Mouse (Mus musculus): ENCODE measurements around the gene AC131692.1.
A peak's percentile ranks its signal among the peaks of the same experiment; 100 is the strongest.

AC131692.1 gene

GRCm38 (mm10) chr19:6067724-6068415 is 26.3 kb upstream of the AC131692.1 start, which contains the start of gene Tm7sf2:
Tm7sf2 (minus strand) TSS chr19:6068373.
- peak; percentile 86 for DNase-seq (ENCODE audit: low spot score)

- DNase-seq (ENCODE audit: low spot score), result no peak
These were observed 25.3 kb upstream of the AC131692.1 start for GRCm38 (mm10) chr19:6068951-6069350.

- no peak for DNase-seq (ENCODE audit: low spot score)
These were observed 24.4 kb upstream of the AC131692.1 start for GRCm38 (mm10) chr19:6069851-6070250.

GRCm38 (mm10) chr19:6070571-6071250 is 23.5 kb upstream of the AC131692.1 start:
- DNase-seq (ENCODE audit: low spot score), result no peak

DNA sequence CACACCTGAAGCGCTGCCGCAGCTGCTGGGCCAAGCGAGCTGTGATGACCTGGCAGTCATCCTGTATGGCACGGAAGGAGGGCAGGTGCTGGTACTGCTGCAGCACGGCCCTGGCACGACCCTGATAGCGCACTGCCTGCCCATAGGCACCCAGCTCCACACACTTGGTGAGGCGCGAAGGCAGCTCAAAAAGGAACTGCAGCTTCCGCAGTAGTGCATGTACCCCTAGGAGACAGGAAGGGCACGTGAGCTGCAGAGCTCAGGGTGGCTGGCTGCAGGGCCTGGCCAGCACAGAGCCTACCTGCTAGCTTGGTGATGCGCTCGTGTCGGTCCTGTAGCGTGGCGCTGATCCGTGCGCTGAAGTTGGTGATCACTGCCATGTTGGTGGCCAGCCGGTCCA is 23.0 kb upstream of the AC131692.1 start:
- DNase-seq (ENCODE audit: low spot score), result no peak

GRCm38 (mm10) chr19:6073889-6074288 is 20.3 kb upstream of the AC131692.1 start:
- DNase-seq (ENCODE audit: low spot score), result no peak

GRCm38 (mm10) chr19:6076564-6077393 is 17.4 kb upstream of the AC131692.1 start, which contains the start of gene Vps51:
Vps51 (minus strand) TSS chr19:6077231.
- DNase-seq (ENCODE audit: low spot score), result peak; percentile 90

DNA sequence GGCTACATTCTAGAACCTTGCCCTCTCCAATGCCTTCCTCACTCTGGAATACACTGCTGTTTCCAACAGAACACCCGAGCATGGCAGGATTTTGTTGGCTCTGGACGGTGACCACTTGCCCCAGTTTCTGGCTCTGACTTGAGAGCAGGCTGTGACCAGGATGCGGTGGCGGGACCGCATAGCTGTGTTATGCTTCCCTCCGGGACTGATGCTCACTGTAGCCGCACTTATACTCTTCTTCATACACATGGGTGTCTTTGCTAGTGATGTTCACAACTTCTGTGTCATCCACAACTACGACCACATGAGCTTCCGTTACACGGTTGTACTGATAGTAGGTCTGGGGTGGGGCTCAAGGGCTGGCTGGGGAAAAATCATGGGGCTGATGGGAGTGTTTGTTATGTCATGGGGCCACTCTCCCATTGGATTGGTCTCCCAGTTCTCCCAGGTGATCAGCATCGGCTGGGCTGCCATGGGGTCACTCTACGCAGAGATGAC is 14.2 kb upstream of the AC131692.1 start, which contains the start of gene Tmem262:
Gene Tmem262 (plus strand): TSS at position 51 of the 498 bp plus-strand sequence.
- DNase-seq (ENCODE audit: low spot score), result no peak

DNA sequence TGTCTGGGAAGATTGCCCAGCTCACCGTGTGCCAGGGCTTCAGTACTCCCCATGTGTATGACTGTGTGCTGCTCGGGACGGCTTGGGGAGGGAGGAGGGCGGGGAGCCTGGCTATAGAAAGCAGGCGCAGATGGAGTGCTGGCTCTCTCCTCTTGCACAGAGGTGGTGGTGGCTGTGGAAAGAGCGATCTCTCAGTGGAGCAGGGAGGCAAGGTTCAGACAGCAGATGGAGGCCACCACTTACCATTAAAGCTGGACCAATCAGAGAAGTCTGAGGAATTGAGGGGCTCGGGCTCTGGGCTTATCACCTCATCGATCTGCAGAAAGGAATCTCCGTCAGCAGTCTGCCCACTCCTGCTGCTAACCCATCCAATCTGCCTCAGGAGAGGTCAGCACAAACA is 12.1 kb upstream of the AC131692.1 start, which contains the start of gene Gm28374:
Gene Gm28374 (minus strand): TSS at position 101 of the 400 bp plus-strand sequence.
- no peak for DNase-seq (ENCODE audit: low spot score)

DNA sequence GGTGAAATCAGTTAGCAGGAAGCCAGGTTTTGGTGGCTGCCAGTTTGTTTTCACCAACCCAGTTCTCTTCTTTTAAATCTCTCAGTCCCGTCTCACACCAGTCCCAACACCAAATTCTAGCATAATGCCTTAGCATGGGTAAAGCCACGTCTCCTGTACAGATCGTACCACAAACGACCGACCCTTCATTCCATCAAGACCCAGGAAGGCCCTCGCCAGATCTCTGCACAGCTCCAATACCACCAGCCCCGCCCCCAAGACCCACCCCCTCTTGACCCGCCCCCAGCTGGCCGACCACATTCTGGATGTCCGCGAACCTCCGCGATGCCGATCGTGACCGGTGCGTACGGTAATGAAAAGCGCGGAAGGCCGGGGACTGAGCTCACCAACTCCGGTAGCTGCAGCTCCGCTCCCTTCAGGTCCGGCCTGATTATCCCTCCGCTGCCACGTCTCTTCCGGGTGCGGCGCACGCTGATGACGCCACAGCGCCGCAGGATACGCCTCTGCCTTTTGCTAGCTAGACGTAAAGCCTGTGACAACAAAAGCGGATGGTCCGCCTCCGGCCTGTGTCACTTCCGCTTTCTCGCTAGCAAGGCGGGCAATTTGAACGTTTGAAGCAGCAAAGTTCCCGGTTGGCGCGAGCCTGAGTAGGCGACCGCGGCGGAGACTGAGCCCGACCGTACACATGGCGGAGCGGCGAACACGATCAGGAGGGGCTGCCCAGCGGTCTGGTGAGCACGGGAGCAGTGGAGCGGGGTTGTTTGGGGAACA is 9.6 kb upstream of the AC131692.1 start, which contains the start of the genes Zfpl1 and Cdca5:
Gene Zfpl1 (minus strand): TSS at position 479 of the 771 bp plus-strand sequence.
Gene Cdca5 (plus strand): TSS at position 506 of the 771 bp plus-strand sequence.
- peak; percentile 97 for DNase-seq (ENCODE audit: low spot score)

DNA sequence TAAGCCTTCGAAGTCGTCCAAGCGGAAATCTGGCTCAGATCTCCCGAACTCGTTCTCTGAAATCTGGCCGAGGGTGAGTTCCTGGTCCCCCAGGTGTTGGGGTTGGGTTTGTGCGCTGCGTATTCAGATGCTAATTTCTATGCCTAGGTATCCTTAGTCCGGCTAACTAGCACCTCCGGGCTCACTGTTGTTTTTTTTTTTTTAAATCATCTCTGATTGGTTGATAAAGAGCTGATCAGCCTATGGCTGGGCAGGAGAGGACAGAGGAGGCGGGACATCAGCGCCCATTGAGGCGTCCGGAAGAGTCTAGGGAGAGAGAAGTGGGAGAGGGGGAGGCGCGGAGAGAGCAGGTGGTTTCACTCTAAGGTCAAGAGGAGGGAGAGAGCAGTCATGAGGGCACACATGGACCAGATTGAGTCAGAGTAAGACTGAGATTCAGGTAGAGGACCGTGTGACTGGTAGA is 8.8 kb upstream of the AC131692.1 start:
- peak; percentile 75 for DNase-seq (ENCODE audit: low spot score)

DNA sequence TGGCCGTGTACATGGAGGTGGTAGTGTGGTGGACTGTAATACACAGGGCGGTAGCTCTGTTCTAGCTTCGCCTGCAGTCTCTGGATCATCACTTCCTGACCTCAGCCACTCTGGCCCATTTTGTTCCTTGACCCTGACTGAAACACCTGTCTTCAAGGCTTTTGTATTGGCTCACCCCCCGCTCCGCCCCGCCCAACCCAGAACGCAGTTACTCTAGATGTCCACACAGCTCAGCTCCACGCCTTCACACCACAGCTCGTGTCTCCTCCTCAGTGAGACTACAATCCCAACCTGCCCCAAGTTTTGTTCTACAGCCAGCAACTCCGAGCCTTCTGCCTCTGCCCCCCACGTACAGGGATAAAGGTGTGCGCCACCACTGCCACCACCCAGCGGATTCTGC is 5.4 kb upstream of the AC131692.1 start:
- DNase-seq (ENCODE audit: low spot score), result no peak

DNA sequence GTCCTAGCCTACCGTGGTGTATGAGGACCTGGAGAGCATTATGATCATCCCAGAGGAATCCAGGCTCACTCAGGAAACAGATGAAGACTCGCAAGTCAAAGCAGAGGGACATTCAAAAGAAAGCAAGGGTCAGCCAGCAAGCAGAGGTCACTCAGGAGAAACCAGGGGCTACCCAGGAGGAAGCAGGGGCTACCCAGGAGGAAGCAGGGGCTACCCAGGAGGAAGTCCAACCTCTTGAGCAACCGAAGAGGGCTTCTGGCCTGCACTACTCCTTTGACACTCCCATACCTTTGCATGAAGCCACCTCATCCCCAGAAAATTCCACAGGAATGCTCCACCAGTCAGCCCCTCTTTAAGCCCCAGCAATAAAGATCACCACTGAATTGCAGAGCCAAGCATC is 3.6 kb downstream of the AC131692.1 start:
- DNase-seq (ENCODE audit: low spot score), result no peak

DNA sequence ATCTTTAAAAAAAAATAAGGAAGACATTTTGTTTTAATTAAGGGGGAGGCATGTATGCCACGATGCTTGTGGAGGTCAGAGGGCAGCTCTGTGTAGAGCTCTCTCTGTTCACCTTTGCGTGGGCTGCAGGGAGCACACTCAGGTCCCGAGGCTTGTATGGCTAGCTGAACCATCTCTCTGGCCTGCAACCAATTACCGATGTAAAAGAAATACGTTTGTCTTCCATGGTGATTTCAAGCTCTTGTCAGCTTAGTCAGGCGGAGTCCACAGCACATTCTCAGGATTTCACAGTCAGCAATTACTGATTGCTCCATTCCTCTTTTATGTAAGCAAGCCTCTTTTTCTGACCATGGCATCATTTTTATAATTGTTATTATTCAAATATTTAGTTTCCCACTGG is 7.0 kb downstream of the AC131692.1 start:
- DNase-seq (ENCODE audit: low spot score), result no peak

DNA sequence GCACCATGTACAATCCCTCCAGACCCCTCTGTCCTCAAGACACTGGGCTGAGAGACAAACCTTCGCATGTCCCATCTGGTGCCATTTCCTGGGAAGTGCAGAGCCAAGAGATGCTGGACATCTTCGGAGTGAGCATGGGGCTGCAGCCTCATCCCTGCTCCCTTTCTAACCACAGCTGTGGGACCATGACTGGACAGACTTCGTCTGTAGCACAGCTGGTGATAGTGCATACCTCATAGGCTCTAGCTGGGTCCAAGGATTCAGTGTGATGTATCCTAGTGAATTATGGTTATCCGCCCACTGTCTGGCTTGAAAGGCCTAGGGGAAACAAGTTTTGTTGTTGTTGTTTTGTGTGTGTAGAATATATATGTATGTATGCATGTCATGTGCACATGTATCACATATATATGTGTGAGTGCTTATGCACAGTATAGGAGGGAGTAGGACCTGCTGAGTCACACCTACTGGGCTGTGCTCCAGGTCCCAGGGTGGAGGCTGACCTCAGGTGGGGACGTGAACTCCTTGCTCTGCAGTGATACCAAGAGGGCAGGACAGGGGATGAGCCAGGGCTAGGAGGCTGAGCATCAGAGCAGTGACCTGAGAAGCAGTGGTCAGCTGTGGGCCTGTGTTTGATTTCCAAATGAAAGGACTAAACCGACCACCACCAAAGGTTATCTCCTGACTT is 8.1 kb downstream of the AC131692.1 start:
- DNase-seq (ENCODE audit: low spot score), result no peak

DNA sequence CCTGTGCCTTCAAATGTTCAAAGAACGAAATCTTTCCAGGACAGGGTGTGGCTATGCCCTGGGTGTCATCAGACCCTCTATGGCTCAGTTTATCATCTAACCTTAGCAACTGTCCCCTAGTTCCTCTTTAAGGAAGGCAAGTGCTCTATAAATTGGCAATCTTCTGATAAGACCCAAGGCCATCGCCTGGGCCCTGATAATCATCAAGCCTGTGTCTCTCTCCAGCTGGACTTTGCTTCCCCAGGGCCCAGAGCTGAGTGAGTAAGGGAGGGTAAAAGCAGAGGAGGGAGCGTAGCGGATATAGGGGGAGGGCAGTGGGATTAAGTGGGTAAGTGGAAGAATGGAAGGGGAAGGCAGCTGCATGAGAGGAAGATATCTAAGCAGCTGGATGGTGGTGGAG is 10.3 kb downstream of the AC131692.1 start:
- DNase-seq (ENCODE audit: low spot score), result no peak

- no peak for DNase-seq (ENCODE audit: low spot score)
These were observed 11.4 kb downstream of the AC131692.1 start, which contains the start of gene Naaladl1 for GRCm38 (mm10) chr19:6105586-6105985. Naaladl1 (plus strand) TSS chr19:6105782.

DNA sequence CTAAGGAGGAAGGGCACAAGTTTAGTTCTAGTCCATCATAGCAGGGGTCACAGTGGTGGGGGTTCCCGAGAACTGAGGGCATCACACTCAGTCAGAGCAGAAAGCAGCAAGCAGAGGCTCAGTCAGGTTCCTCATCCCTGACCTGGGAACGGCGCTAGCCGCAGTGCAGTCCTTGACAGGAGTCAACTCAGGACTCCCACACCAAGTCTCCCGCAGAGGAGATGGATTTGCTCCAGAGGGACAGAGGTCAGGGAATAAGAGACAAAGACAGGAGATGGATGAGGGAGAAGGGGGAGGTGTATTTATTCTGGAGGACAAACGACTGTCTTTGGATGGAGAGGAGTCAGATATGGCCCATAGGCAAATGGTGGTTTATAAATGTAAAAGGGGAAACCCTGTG is 18.9 kb downstream of the AC131692.1 start:
- no peak for DNase-seq (ENCODE audit: low spot score)

DNA sequence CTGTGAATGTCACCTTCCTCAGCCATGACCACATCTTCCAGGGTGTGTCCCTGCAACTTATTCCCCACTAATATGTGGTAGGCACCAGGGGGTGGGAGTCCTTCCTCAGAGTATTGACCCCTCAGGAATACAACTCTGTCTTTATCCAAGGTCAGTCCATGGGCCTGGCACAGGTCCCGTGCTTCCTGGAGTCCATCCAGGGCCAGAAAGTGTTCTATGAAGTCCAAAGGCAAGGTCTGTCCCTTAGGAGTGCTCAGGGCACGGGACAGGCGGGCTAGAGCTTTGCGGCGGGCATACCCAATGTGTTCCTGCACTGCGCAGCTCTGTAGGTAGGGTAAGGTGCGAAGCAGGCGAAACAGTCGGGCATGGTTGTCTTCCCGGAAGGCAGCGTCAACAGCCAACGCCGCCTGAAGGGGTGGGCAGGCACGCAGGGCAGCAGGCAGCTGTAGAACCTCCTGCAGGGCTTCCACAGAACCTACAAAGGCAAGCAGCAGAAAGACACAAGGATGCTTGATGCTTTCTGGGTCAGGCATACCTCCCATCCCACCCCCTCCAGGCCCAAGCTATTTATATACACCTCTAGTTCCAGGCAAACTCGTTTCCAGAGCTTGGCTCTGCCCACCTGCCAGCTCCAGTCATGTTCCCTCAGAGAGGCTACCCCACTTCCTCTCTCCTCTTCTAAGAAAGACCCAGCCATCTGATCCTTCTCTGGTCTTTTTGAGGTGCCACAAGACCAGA is 22.1 kb downstream of the AC131692.1 start:
- DNase-seq (ENCODE audit: low spot score), result no peak

Data from testis, postnatal 14 days (tissue).